Mouse (Mus musculus): Measurements from ENCODE around the gene Tex101. TPM values are rescaled to one million over a fixed set of nuclear protein-coding genes. Genes with fewer than 3 reads are reported as not detected.

Tex101 gene
- polyA plus RNA-seq (2015; fragmentation: Illumina TruSeq; extraction: RNeasy Lipid Tissue Mini Kit (QIAGEN cat#74804); ENCODE audit: insufficient read depth, low replicate concordance): not detected

GRCm38 (mm10) chr7:24676575-24676974 lies at the start of gene Tex101:
TSS of gene Tex101 (minus strand) at chr7:24676675.

GRCm38 (mm10) chr7:24708832-24709292 lies 32.4 kb upstream of the Tex101 start, which contains the start of gene BC049730:
TSS of gene BC049730 (plus strand) at chr7:24709242.

GRCm38 (mm10) chr7:24636264-24636663 lies 40.2 kb downstream of the Tex101 start, which contains the start of gene Lypd3:
TSS of gene Lypd3 (plus strand) at chr7:24636550.

Other genes starting within 250 kb of the Tex101 start
- 0.62 TPM for gene Irgc1, start 224.4 kb downstream of the Tex101 start, polyA plus RNA-seq (2015; fragmentation: Illumina TruSeq; extraction: RNeasy Lipid Tissue Mini Kit (QIAGEN cat#74804); ENCODE audit: insufficient read depth, low replicate concordance)
- 27.2 TPM for gene Plaur, start 214.2 kb downstream of the Tex101 start, polyA plus RNA-seq (2015; fragmentation: Illumina TruSeq; extraction: RNeasy Lipid Tissue Mini Kit (QIAGEN cat#74804); ENCODE audit: insufficient read depth, low replicate concordance)
- 5.0 TPM for gene Cadm4, start 194.7 kb downstream of the Tex101 start, polyA plus RNA-seq (2015; fragmentation: Illumina TruSeq; extraction: RNeasy Lipid Tissue Mini Kit (QIAGEN cat#74804); ENCODE audit: insufficient read depth, low replicate concordance)
- gene Zfp428, start 169.7 kb downstream of the Tex101 start, polyA plus RNA-seq (2015; fragmentation: Illumina TruSeq; extraction: RNeasy Lipid Tissue Mini Kit (QIAGEN cat#74804); ENCODE audit: insufficient read depth, low replicate concordance): 0.29 TPM
- gene AC161166.1, start 164.2 kb downstream of the Tex101 start, polyA plus RNA-seq (2015; fragmentation: Illumina TruSeq; extraction: RNeasy Lipid Tissue Mini Kit (QIAGEN cat#74804); ENCODE audit: insufficient read depth, low replicate concordance): not detected
- gene Irgq, start 146.0 kb downstream of the Tex101 start, polyA plus RNA-seq (2015; fragmentation: Illumina TruSeq; extraction: RNeasy Lipid Tissue Mini Kit (QIAGEN cat#74804); ENCODE audit: insufficient read depth, low replicate concordance): 11.9 TPM
- not detected for gene Pinlyp, start 130.6 kb downstream of the Tex101 start, polyA plus RNA-seq (2015; fragmentation: Illumina TruSeq; extraction: RNeasy Lipid Tissue Mini Kit (QIAGEN cat#74804); ENCODE audit: insufficient read depth, low replicate concordance)
- gene Xrcc1, start 130.4 kb downstream of the Tex101 start, polyA plus RNA-seq (2015; fragmentation: Illumina TruSeq; extraction: RNeasy Lipid Tissue Mini Kit (QIAGEN cat#74804); ENCODE audit: insufficient read depth, low replicate concordance): 31.9 TPM
- gene Ethe1, start 89.1 kb downstream of the Tex101 start, polyA plus RNA-seq (2015; fragmentation: Illumina TruSeq; extraction: RNeasy Lipid Tissue Mini Kit (QIAGEN cat#74804); ENCODE audit: insufficient read depth, low replicate concordance): 8.1 TPM
- gene Zfp575, start 89.0 kb downstream of the Tex101 start, polyA plus RNA-seq (2015; fragmentation: Illumina TruSeq; extraction: RNeasy Lipid Tissue Mini Kit (QIAGEN cat#74804); ENCODE audit: insufficient read depth, low replicate concordance): not detected
- gene Phldb3, start 65.9 kb downstream of the Tex101 start, polyA plus RNA-seq (2015; fragmentation: Illumina TruSeq; extraction: RNeasy Lipid Tissue Mini Kit (QIAGEN cat#74804); ENCODE audit: insufficient read depth, low replicate concordance): 1.6 TPM
- gene Lypd3, start 40.1 kb downstream of the Tex101 start, polyA plus RNA-seq (2015; fragmentation: Illumina TruSeq; extraction: RNeasy Lipid Tissue Mini Kit (QIAGEN cat#74804); ENCODE audit: insufficient read depth, low replicate concordance): not detected
- gene BC049730, start 32.6 kb upstream of the Tex101 start, polyA plus RNA-seq (2015; fragmentation: Illumina TruSeq; extraction: RNeasy Lipid Tissue Mini Kit (QIAGEN cat#74804); ENCODE audit: insufficient read depth, low replicate concordance): not detected
- gene Gm4763, start 50.2 kb upstream of the Tex101 start, polyA plus RNA-seq (2015; fragmentation: Illumina TruSeq; extraction: RNeasy Lipid Tissue Mini Kit (QIAGEN cat#74804); ENCODE audit: insufficient read depth, low replicate concordance): not detected
- 1.8 TPM for gene Cd177, start 83.6 kb upstream of the Tex101 start, polyA plus RNA-seq (2015; fragmentation: Illumina TruSeq; extraction: RNeasy Lipid Tissue Mini Kit (QIAGEN cat#74804); ENCODE audit: insufficient read depth, low replicate concordance)
- gene Ceacam10, start 100.5 kb upstream of the Tex101 start, polyA plus RNA-seq (2015; fragmentation: Illumina TruSeq; extraction: RNeasy Lipid Tissue Mini Kit (QIAGEN cat#74804); ENCODE audit: insufficient read depth, low replicate concordance): 1.7 TPM
- gene Gm9844, start 185.5 kb upstream of the Tex101 start, polyA plus RNA-seq (2015; fragmentation: Illumina TruSeq; extraction: RNeasy Lipid Tissue Mini Kit (QIAGEN cat#74804); ENCODE audit: insufficient read depth, low replicate concordance): 3.7 TPM
- not detected for gene Lypd4, start 193.3 kb upstream of the Tex101 start, polyA plus RNA-seq (2015; fragmentation: Illumina TruSeq; extraction: RNeasy Lipid Tissue Mini Kit (QIAGEN cat#74804); ENCODE audit: insufficient read depth, low replicate concordance)
- not detected for gene Dmrtc2, start 193.4 kb upstream of the Tex101 start, polyA plus RNA-seq (2015; fragmentation: Illumina TruSeq; extraction: RNeasy Lipid Tissue Mini Kit (QIAGEN cat#74804); ENCODE audit: insufficient read depth, low replicate concordance)
- 1,670 TPM for gene Rps19, start 207.7 kb upstream of the Tex101 start, polyA plus RNA-seq (2015; fragmentation: Illumina TruSeq; extraction: RNeasy Lipid Tissue Mini Kit (QIAGEN cat#74804); ENCODE audit: insufficient read depth, low replicate concordance)
- 645 TPM for gene Cd79a, start 220.7 kb upstream of the Tex101 start, polyA plus RNA-seq (2015; fragmentation: Illumina TruSeq; extraction: RNeasy Lipid Tissue Mini Kit (QIAGEN cat#74804); ENCODE audit: insufficient read depth, low replicate concordance)
- gene Arhgef1, start 226.2 kb upstream of the Tex101 start, polyA plus RNA-seq (2015; fragmentation: Illumina TruSeq; extraction: RNeasy Lipid Tissue Mini Kit (QIAGEN cat#74804); ENCODE audit: insufficient read depth, low replicate concordance): 181 TPM

All from spleen, adult 10 weeks (tissue).